Mouse (Mus musculus): ENCODE data around the gene Tdpoz4.
"Not testable (repeated sequence)": the region's sequence is repeated elsewhere in the genome, so short reads cannot be mapped to it uniquely, and the experiment has no call there.

Gene Tdpoz4

GRCm38 (mm10) chr3:93796098-93796497, at the start of gene Tdpoz4:
Gene Tdpoz4, plus strand, starts transcription at chr3:93796398.
- DNase-seq (ENCODE audit: low spot score in 2 of 2) = not testable (repeated sequence)

GRCm38 (mm10) chr3:93754022-93754421, 42.2 kb upstream of the Tdpoz4 start:
- not testable (repeated sequence) for DNase-seq (ENCODE audit: low spot score in 2 of 2)

- DNase-seq (ENCODE audit: low spot score in 2 of 2) = not testable (repeated sequence)
Observed at GRCm38 (mm10) chr3:93772700-93773099, 23.5 kb upstream of the Tdpoz4 start, which contains the start of gene Gm5773. Gene Gm5773, plus strand, starts transcription at chr3:93773000.

- not testable (repeated sequence) for DNase-seq (ENCODE audit: low spot score in 2 of 2)
Observed at GRCm38 (mm10) chr3:93813341-93813740, 17.1 kb downstream of the Tdpoz4 start.

GRCm38 (mm10) chr3:93825720-93826119, 29.5 kb downstream of the Tdpoz4 start, which contains the start of gene Tdpoz3:
Gene Tdpoz3, plus strand, starts transcription at chr3:93826020.
- not testable (repeated sequence) for DNase-seq (ENCODE audit: low spot score in 2 of 2)
